Mouse (Mus musculus): ENCODE data around the gene Yipf4.

DNA sequence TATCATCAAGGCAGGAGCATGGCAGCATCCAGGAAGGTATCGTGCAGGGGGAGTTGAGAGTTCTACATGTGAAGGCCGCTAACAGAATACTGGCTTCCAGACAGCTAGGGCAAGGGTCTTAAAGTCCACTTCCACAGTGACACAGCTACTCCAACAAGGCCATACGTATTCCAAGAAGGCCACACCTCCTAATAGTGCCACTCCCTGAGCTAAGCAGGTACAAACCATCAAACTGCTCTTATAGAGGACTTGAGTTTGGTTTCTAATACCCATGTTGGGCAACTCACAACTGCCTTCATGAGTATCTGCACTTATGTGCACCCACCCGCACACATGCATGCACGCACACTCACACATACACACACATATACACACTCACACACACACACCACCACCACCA lies 32.5 kb upstream of the Yipf4 start:
- TF ChIP-seq CTCF (IDR thresholded peaks at IDR 0.05) (no peak), EP300 (IDR thresholded peaks at IDR 0.05) (no peak)
